Mouse (Mus musculus) myocyte (in vitro differentiated cells): Measurements from ENCODE around the gene Spryd7.

ENCODE experiments used
- E2F4 ChIP-seq: IDR thresholded peaks from one replicate; pipeline ENCODE4 v1.6.1; 2011; ENCODE audit warnings: mild to moderate bottlenecking, control low read depth, moderate library complexity; ENCODE audit not compliant: insufficient read depth
- MAX ChIP-seq: IDR thresholded peaks from one replicate; pipeline ENCODE4 v1.6.1; 2011; ENCODE audit warnings: low read depth, mild to moderate bottlenecking, control low read depth
- MYOG ChIP-seq, 3 experiments: IDR thresholded peaks; one replicate each; pipeline ENCODE4 v1.6.1; 2011; ENCODE audit warnings: control low read depth in 2 of 3, low read depth in 2 of 3, mild to moderate bottlenecking in 2 of 3; ENCODE audit not compliant: insufficient read length in 2 of 3, control insufficient read depth in 1 of 3, insufficient read depth in 1 of 3
- POLR2A ChIP-seq: IDR thresholded peaks from one replicate; pipeline ENCODE4 v1.6.1; 2011; ENCODE audit warnings: low read depth, mild to moderate bottlenecking, control low read depth, moderate library complexity; ENCODE audit not compliant: insufficient read length
- POLR2AphosphoS2 ChIP-seq: IDR thresholded peaks from one replicate; pipeline ENCODE4 v1.6.1; 2011; ENCODE audit warnings: low read depth, control low read depth; ENCODE audit not compliant: insufficient read length

- no peak for TF ChIP-seq POLR2AphosphoS2
- no peak for TF ChIP-seq POLR2A
- TF ChIP-seq E2F4, result no peak
- no peak for TF ChIP-seq MYOG (IDR thresholded peaks at IDR 0.05; ENCODE audit: control insufficient read depth in 1 of 3, insufficient read depth in 1 of 3, insufficient read length in 2 of 3, low read depth in 2 of 3)
- no peak for TF ChIP-seq MAX
These were observed 14.7 kb upstream of the Spryd7 start for GRCm38 (mm10) chr14:61571366-61571765.
